Mouse (Mus musculus): ENCODE data around the gene Slc2a1. TPM values are rescaled to one million over a fixed set of nuclear protein-coding genes. Genes with fewer than 3 reads are reported as not detected.

Gene Slc2a1
- polyA plus RNA-seq, 1 experiment from 2014 or later, result 142 TPM

GRCm38 (mm10) chr4:119147347-119147746 is 38.8 kb downstream of the Slc2a1 start:
- Histone ChIP-seq H3K4me2 (ENCODE audit: low read depth, low read length) (no peak overlapping the region), H3K4me1 (ENCODE audit: control insufficient read depth, insufficient read depth, low read length) (0 out of 2 replicates have a peak, but pooled peaks cover 3% of the 10 kb centered on the region), H3K27ac (ENCODE audit: low read length) (no peak overlapping the region), H3K9me3 (replicated peaks; ENCODE audit: control insufficient read depth, low read length) (no peaks in the 10 kb centered on the region), H3K4me3 (replicated peaks; ENCODE audit: low read length) (no peak overlapping the region), H3K9ac (ENCODE audit: low read length) (no peak overlapping the region), H3K36me3 (ENCODE audit: control insufficient read depth, insufficient read depth, low read length) (no peaks in the 10 kb centered on the region), H3K27me3 (ENCODE audit: control insufficient read depth, insufficient read depth, low read length) (no peaks in the 10 kb centered on the region)
- no peak for ATAC-seq (ENCODE audit: insufficient read depth, low FRiP score)
- 80% methylated on average over 5 of the region's 5 CpGs for WGBS

GRCm38 (mm10) chr4:119148741-119149140 is 40.2 kb downstream of the Slc2a1 start:
- WGBS, result 72% methylated on average over 11 of the region's 11 CpGs
- Histone ChIP-seq H3K36me3 (ENCODE audit: control insufficient read depth, insufficient read depth, low read length) (no peaks in the 10 kb centered on the region), H3K9me3 (replicated peaks; ENCODE audit: control insufficient read depth, low read length) (no peaks in the 10 kb centered on the region), H3K4me1 (ENCODE audit: control insufficient read depth, insufficient read depth, low read length) (no peaks in the 10 kb centered on the region), H3K27ac (ENCODE audit: low read length) (no peak overlapping the region), H3K4me3 (replicated peaks; ENCODE audit: low read length) (no peak overlapping the region), H3K27me3 (ENCODE audit: control insufficient read depth, insufficient read depth, low read length) (no peaks in the 10 kb centered on the region), H3K4me2 (ENCODE audit: low read depth, low read length) (no peak overlapping the region), H3K9ac (ENCODE audit: low read length) (no peak overlapping the region)
- ATAC-seq (ENCODE audit: insufficient read depth, low FRiP score), result no peak

GRCm38 (mm10) chr4:119157186-119157585 is 48.7 kb downstream of the Slc2a1 start:
- no peaks in the 10 kb centered on the region for H3K27me3 ChIP-seq (ENCODE audit: control insufficient read depth, insufficient read depth, low read length)
- 37% methylated on average over 2 of the region's 2 CpGs for WGBS
- H3K4me1 ChIP-seq (ENCODE audit: control insufficient read depth, insufficient read depth, low read length), result no peaks in the 10 kb centered on the region
- H3K9ac ChIP-seq (ENCODE audit: low read length), result no peak overlapping the region
- no peak for ATAC-seq (ENCODE audit: insufficient read depth, low FRiP score)
- no peaks in the 10 kb centered on the region for H3K36me3 ChIP-seq (ENCODE audit: control insufficient read depth, insufficient read depth, low read length)
- no peaks in the 10 kb centered on the region for H3K9me3 ChIP-seq (replicated peaks; ENCODE audit: control insufficient read depth, low read length)
- no peak overlapping the region for H3K4me3 ChIP-seq (replicated peaks; ENCODE audit: low read length)
- no peak overlapping the region for H3K27ac ChIP-seq (ENCODE audit: low read length)
- H3K4me2 ChIP-seq (ENCODE audit: low read depth, low read length), result no peak overlapping the region

GRCm38 (mm10) chr4:119157891-119158290 is 49.4 kb downstream of the Slc2a1 start:
- Histone ChIP-seq H3K4me2 (ENCODE audit: low read depth, low read length) (no peak overlapping the region), H3K9ac (ENCODE audit: low read length) (no peak overlapping the region), H3K36me3 (ENCODE audit: control insufficient read depth, insufficient read depth, low read length) (no peaks in the 10 kb centered on the region), H3K4me3 (replicated peaks; ENCODE audit: low read length) (no peak overlapping the region), H3K9me3 (replicated peaks; ENCODE audit: control insufficient read depth, low read length) (no peaks in the 10 kb centered on the region), H3K27ac (ENCODE audit: low read length) (no peak overlapping the region), H3K27me3 (ENCODE audit: control insufficient read depth, insufficient read depth, low read length) (no peaks in the 10 kb centered on the region), H3K4me1 (ENCODE audit: control insufficient read depth, insufficient read depth, low read length) (no peaks in the 10 kb centered on the region)
- no peak for ATAC-seq (ENCODE audit: insufficient read depth, low FRiP score)
- 66% methylated on average over 5 of the region's 5 CpGs for WGBS

- Histone ChIP-seq H3K27me3 (ENCODE audit: control insufficient read depth, insufficient read depth, low read length) (no peaks in the 10 kb centered on the region), H3K36me3 (ENCODE audit: control insufficient read depth, insufficient read depth, low read length) (no peaks in the 10 kb centered on the region), H3K4me1 (ENCODE audit: control insufficient read depth, insufficient read depth, low read length) (no peaks in the 10 kb centered on the region), H3K4me2 (ENCODE audit: low read depth, low read length) (no peak overlapping the region), H3K9ac (ENCODE audit: low read length) (no peak overlapping the region), H3K4me3 (replicated peaks; ENCODE audit: low read length) (no peak overlapping the region), H3K9me3 (replicated peaks; ENCODE audit: control insufficient read depth, low read length) (no peaks in the 10 kb centered on the region), H3K27ac (ENCODE audit: low read length) (no peak overlapping the region)
- 71% methylated on average over 3 of the region's 3 CpGs for WGBS
- no peak for ATAC-seq (ENCODE audit: insufficient read depth, low FRiP score)
Measured at GRCm38 (mm10) chr4:119161358-119161757, 52.8 kb downstream of the Slc2a1 start.

- ATAC-seq (ENCODE audit: insufficient read depth, low FRiP score), result no peak
- no peaks in the 10 kb centered on the region for H3K4me1 ChIP-seq (ENCODE audit: control insufficient read depth, insufficient read depth, low read length)
- no peak overlapping the region for H3K4me3 ChIP-seq (replicated peaks; ENCODE audit: low read length)
- H3K9ac ChIP-seq (ENCODE audit: low read length), result no peak overlapping the region
- no peak overlapping the region for H3K27ac ChIP-seq (ENCODE audit: low read length)
- no peaks in the 10 kb centered on the region for H3K36me3 ChIP-seq (ENCODE audit: control insufficient read depth, insufficient read depth, low read length)
- no peaks in the 10 kb centered on the region for H3K9me3 ChIP-seq (replicated peaks; ENCODE audit: control insufficient read depth, low read length)
- H3K27me3 ChIP-seq (ENCODE audit: control insufficient read depth, insufficient read depth, low read length), result no peaks in the 10 kb centered on the region
- no peak overlapping the region for H3K4me2 ChIP-seq (ENCODE audit: low read depth, low read length)
- 72% methylated on average over 4 of the region's 4 CpGs for WGBS
Measured at GRCm38 (mm10) chr4:119162990-119163389, 54.5 kb downstream of the Slc2a1 start.

- ATAC-seq (ENCODE audit: insufficient read depth, low FRiP score), result no peak
- WGBS, result 71% methylated on average over 7 of the region's 7 CpGs
- Histone ChIP-seq H3K4me2 (ENCODE audit: low read depth, low read length) (no peak overlapping the region), H3K9me3 (replicated peaks; ENCODE audit: control insufficient read depth, low read length) (no peaks in the 10 kb centered on the region), H3K9ac (ENCODE audit: low read length) (no peak overlapping the region), H3K27ac (ENCODE audit: low read length) (no peak overlapping the region), H3K36me3 (ENCODE audit: control insufficient read depth, insufficient read depth, low read length) (peaks cover 6% of the 10 kb centered on the region), H3K27me3 (ENCODE audit: control insufficient read depth, insufficient read depth, low read length) (no peaks in the 10 kb centered on the region), H3K4me3 (replicated peaks; ENCODE audit: low read length) (no peak overlapping the region), H3K4me1 (ENCODE audit: control insufficient read depth, insufficient read depth, low read length) (no peaks in the 10 kb centered on the region)
Measured at GRCm38 (mm10) chr4:119165916-119166315, 57.4 kb downstream of the Slc2a1 start.

- peaks cover 6% of the 10 kb centered on the region for H3K36me3 ChIP-seq (ENCODE audit: control insufficient read depth, insufficient read depth, low read length)
- H3K9ac ChIP-seq (ENCODE audit: low read length), result no peak overlapping the region
- no peaks in the 10 kb centered on the region for H3K4me1 ChIP-seq (ENCODE audit: control insufficient read depth, insufficient read depth, low read length)
- H3K9me3 ChIP-seq (replicated peaks; ENCODE audit: control insufficient read depth, low read length), result no peaks in the 10 kb centered on the region
- no peak overlapping the region for H3K4me3 ChIP-seq (replicated peaks; ENCODE audit: low read length)
- H3K27me3 ChIP-seq (ENCODE audit: control insufficient read depth, insufficient read depth, low read length), result no peaks in the 10 kb centered on the region
- ATAC-seq (ENCODE audit: insufficient read depth, low FRiP score), result no peak
- no peak overlapping the region for H3K27ac ChIP-seq (ENCODE audit: low read length)
- H3K4me2 ChIP-seq (ENCODE audit: low read depth, low read length), result no peak overlapping the region
- 66% methylated on average over 4 of the region's 4 CpGs for WGBS
Measured at GRCm38 (mm10) chr4:119167068-119167467, 58.6 kb downstream of the Slc2a1 start.

- no peak overlapping the region for H3K9ac ChIP-seq (ENCODE audit: low read length)
- peak; percentile 50; the same call in 1 of the 2 replicates for ATAC-seq (ENCODE audit: insufficient read depth, low FRiP score)
Measured at GRCm38 (mm10) chr4:119167663-119168062, 59.2 kb downstream of the Slc2a1 start.

More at GRCm38 (mm10) chr4:119167663-119168062, 59.2 kb downstream of the Slc2a1 start:
- Histone ChIP-seq H3K36me3 (ENCODE audit: control insufficient read depth, insufficient read depth, low read length) (peaks cover 6% of the 10 kb centered on the region), H3K27ac (ENCODE audit: low read length) (no peak overlapping the region), H3K4me1 (ENCODE audit: control insufficient read depth, insufficient read depth, low read length) (peaks cover 4% of the 10 kb centered on the region; the same call in 1 of the 2 replicates), H3K27me3 (ENCODE audit: control insufficient read depth, insufficient read depth, low read length) (no peaks in the 10 kb centered on the region), H3K4me3 (replicated peaks; ENCODE audit: low read length) (no peak overlapping the region), H3K9me3 (replicated peaks; ENCODE audit: control insufficient read depth, low read length) (no peaks in the 10 kb centered on the region), H3K4me2 (ENCODE audit: low read depth, low read length) (no peak overlapping the region)
- WGBS, result 5% methylated on average over 4 of the region's 4 CpGs

Data from stomach, embryonic 16.5 days (tissue).